Mouse (Mus musculus) heart, embryonic 15.5 days (tissue): Measurements from ENCODE around the gene Inhba. TPM values are rescaled to one million over a fixed set of nuclear protein-coding genes. Genes with fewer than 3 reads are reported as not detected.

ENCODE experiments used
- ATAC-seq: fragments of 200-750 bp; cut with Nextera tagmentation; replicated peaks from 2 replicates; pipeline ENCODE4 v1.8.0; 2017; ENCODE audit warnings: low read depth, moderate TSS enrichment; ENCODE audit not compliant: insufficient number of reproducible peaks, insufficient read depth, low FRiP score
- H3K27ac ChIP-seq: fragments of 300-500 bp; sonication (generic); 2 replicates; pipeline ENCODE4 v1.5.1; 2015; ENCODE audit warnings: mild to moderate bottlenecking, inconsistent platforms
- H3K27me3 ChIP-seq: fragments of 300-500 bp; sonication (generic); 2 replicates; pipeline ENCODE4 v1.6.1; 2015; ENCODE audit warnings: inconsistent platforms
- H3K36me3 ChIP-seq: fragments of 300-500 bp; sonication (generic); 2 replicates; pipeline ENCODE4 v1.6.1; 2015; ENCODE audit warnings: mild to moderate bottlenecking, inconsistent platforms
- H3K4me1 ChIP-seq: fragments of 300-500 bp; sonication (generic); replicated peaks from 2 replicates; pipeline ENCODE4 v1.6.1; 2015; ENCODE audit warnings: inconsistent platforms
- H3K4me2 ChIP-seq: fragments of 300-500 bp; sonication (generic); 2 replicates; pipeline ENCODE4 v1.6.1; 2015; ENCODE audit warnings: inconsistent platforms, mild to moderate bottlenecking, moderate library complexity
- H3K4me3 ChIP-seq: fragments of 300-500 bp; sonication (generic); 2 replicates; pipeline ENCODE4 v1.5.1; 2015; ENCODE audit warnings: mild to moderate bottlenecking, inconsistent platforms
- H3K9ac ChIP-seq: fragments of 300-500 bp; sonication (generic); 2 replicates; pipeline ENCODE4 v1.6.1; 2015; ENCODE audit warnings: mild to moderate bottlenecking, inconsistent platforms
- H3K9me3 ChIP-seq: fragments of 300-500 bp; sonication (generic); replicated peaks from 2 replicates; pipeline ENCODE4 v1.6.1; 2016; ENCODE audit warnings: inconsistent platforms
- WGBS: fragments of 180-500 bp; shearing (Covaris S2); methylation state at CpG from one replicate; pipeline ENCODE4 v1.1.7; 2015; ENCODE audit warnings: mixed read lengths; 5-methylcytosine and 5-hydroxymethylcytosine counted together
- polyA plus RNA-seq: library from polyadenylated mRNA; unstranded; fragments of >200 nt; fragmentation: Nextera tagmentation; extraction: Ambion mirVana; gene quantifications from 2 replicates; pipeline ENCODE4 v1.2.1, GENCODE M21; 2015

Gene Inhba
- polyA plus RNA-seq = 12.5 TPM in 2 replicates

- ATAC-seq = 0 out of 2 replicates have a peak, but pooled peaks have one; percentile 44
- H3K36me3 ChIP-seq = no peaks in the 10 kb centered on the region
- peak within 1 kb of the TSS; percentile 63 for H3K4me3 ChIP-seq
- peaks cover 9% of the 10 kb centered on the region for H3K4me1 ChIP-seq
- peak within 1 kb of the TSS; percentile 62 for H3K27ac ChIP-seq
- H3K9me3 ChIP-seq = no peaks in the 10 kb centered on the region
- H3K9ac ChIP-seq = peak within 1 kb of the TSS; percentile 69
- peak within 1 kb of the TSS; percentile 94 for H3K4me2 ChIP-seq
- WGBS = 11% methylated on average over 31 of the region's 31 CpGs
- H3K27me3 ChIP-seq = peaks cover 8% of the 10 kb centered on the region; the same call in 1 of the 2 replicates
These were observed at the start of gene Inhba for GRCm38 (mm10) chr13:16011372-16012242. Gene Inhba (plus strand): TSS chr13:16011851.

- Histone ChIP-seq H3K4me2 (no peak overlapping the region), H3K9ac (no peak overlapping the region), H3K9me3 (no peaks in the 10 kb centered on the region), H3K27ac (no peak overlapping the region), H3K4me3 (no peak overlapping the region), H3K4me1 (no peaks in the 10 kb centered on the region), H3K27me3 (no peaks in the 10 kb centered on the region), H3K36me3 (no peaks in the 10 kb centered on the region)
- 74% methylated on average over 1 of the region's 1 CpGs for WGBS
- ATAC-seq = no peak
These were observed 35.1 kb upstream of the Inhba start for GRCm38 (mm10) chr13:15976584-15976983.

- Histone ChIP-seq H3K4me3 (no peak overlapping the region), H3K4me2 (no peak overlapping the region), H3K27ac (no peak overlapping the region), H3K9me3 (no peaks in the 10 kb centered on the region), H3K36me3 (no peaks in the 10 kb centered on the region), H3K4me1 (no peaks in the 10 kb centered on the region), H3K27me3 (no peaks in the 10 kb centered on the region), H3K9ac (no peak overlapping the region)
- 61% methylated on average over 3 of the region's 3 CpGs for WGBS
- ATAC-seq = no peak
These were observed 32.1 kb upstream of the Inhba start for GRCm38 (mm10) chr13:15979551-15979950.

- Histone ChIP-seq H3K36me3 (no peaks in the 10 kb centered on the region), H3K4me3 (no peak overlapping the region), H3K4me2 (no peak overlapping the region), H3K27me3 (no peaks in the 10 kb centered on the region), H3K4me1 (no peaks in the 10 kb centered on the region), H3K9ac (no peak overlapping the region), H3K27ac (no peak overlapping the region), H3K9me3 (no peaks in the 10 kb centered on the region)
- 69% methylated on average over 3 of the region's 3 CpGs for WGBS
- ATAC-seq = no peak
These were observed 29.6 kb upstream of the Inhba start for GRCm38 (mm10) chr13:15982041-15982440.

GRCm38 (mm10) chr13:15985761-15986160, 25.9 kb upstream of the Inhba start:
- Histone ChIP-seq H3K4me3 (no peak overlapping the region), H3K9me3 (no peaks in the 10 kb centered on the region), H3K9ac (no peak overlapping the region), H3K27ac (no peak overlapping the region), H3K36me3 (no peaks in the 10 kb centered on the region), H3K27me3 (no peaks in the 10 kb centered on the region), H3K4me1 (no peaks in the 10 kb centered on the region), H3K4me2 (no peak overlapping the region)
- 76% methylated on average over 2 of the region's 2 CpGs for WGBS
- ATAC-seq = no peak

GRCm38 (mm10) chr13:15986172-15986571, 25.5 kb upstream of the Inhba start:
- H3K9me3 ChIP-seq = no peaks in the 10 kb centered on the region
- ATAC-seq = no peak
- no peak overlapping the region for H3K27ac ChIP-seq
- H3K4me3 ChIP-seq = no peak overlapping the region
- H3K4me1 ChIP-seq = no peaks in the 10 kb centered on the region
- no peak overlapping the region for H3K9ac ChIP-seq
- no peaks in the 10 kb centered on the region for H3K36me3 ChIP-seq
- WGBS = 89% methylated on average over 4 of the region's 4 CpGs
- H3K27me3 ChIP-seq = no peaks in the 10 kb centered on the region
- no peak overlapping the region for H3K4me2 ChIP-seq

- 56% methylated on average over 2 of the region's 2 CpGs for whole genome bisulfite sequencing
- Histone ChIP-seq H3K27me3 (no peaks in the 10 kb centered on the region), H3K4me1 (no peaks in the 10 kb centered on the region), H3K4me3 (no peak overlapping the region), H3K4me2 (no peak overlapping the region), H3K9me3 (no peaks in the 10 kb centered on the region), H3K36me3 (no peaks in the 10 kb centered on the region), H3K9ac (no peak overlapping the region), H3K27ac (no peak overlapping the region)
- no peak for ATAC-seq
These were observed 16.3 kb upstream of the Inhba start for GRCm38 (mm10) chr13:15995314-15995713.

GRCm38 (mm10) chr13:16005517-16005916, 6.1 kb upstream of the Inhba start:
- no peak for ATAC-seq
- 7% methylated on average over 4 of the region's 4 CpGs for WGBS
- no peaks in the 10 kb centered on the region for H3K4me1 ChIP-seq
- H3K4me3 ChIP-seq = no peak overlapping the region
- no peak overlapping the region for H3K9ac ChIP-seq
- H3K4me2 ChIP-seq = no peak overlapping the region
- H3K27me3 ChIP-seq = no peaks in the 10 kb centered on the region
- no peak overlapping the region for H3K27ac ChIP-seq
- H3K9me3 ChIP-seq = no peaks in the 10 kb centered on the region
- no peaks in the 10 kb centered on the region for H3K36me3 ChIP-seq

GRCm38 (mm10) chr13:16007748-16008147, 3.9 kb upstream of the Inhba start:
- no peak overlapping the region for H3K9ac ChIP-seq
- no peaks in the 10 kb centered on the region for H3K9me3 ChIP-seq
- H3K4me2 ChIP-seq = no peak overlapping the region
- WGBS = 71% methylated on average over 4 of the region's 4 CpGs
- H3K4me3 ChIP-seq = no peak overlapping the region
- no peaks in the 10 kb centered on the region for H3K36me3 ChIP-seq
- peaks cover 4% of the 10 kb centered on the region for H3K4me1 ChIP-seq
- no peak for ATAC-seq
- no peak overlapping the region for H3K27ac ChIP-seq
- no peaks in the 10 kb centered on the region for H3K27me3 ChIP-seq

GRCm38 (mm10) chr13:16008348-16008747, 3.3 kb upstream of the Inhba start:
- Histone ChIP-seq H3K9me3 (no peaks in the 10 kb centered on the region), H3K4me2 (no peak overlapping the region), H3K36me3 (no peaks in the 10 kb centered on the region), H3K27ac (no peak overlapping the region), H3K4me3 (no peak overlapping the region), H3K9ac (no peak overlapping the region), H3K4me1 (peaks cover 6% of the 10 kb centered on the region), H3K27me3 (no peaks in the 10 kb centered on the region)
- ATAC-seq = no peak
- 43% methylated on average over 1 of the region's 1 CpGs for WGBS

GRCm38 (mm10) chr13:16009766-16010465, 1.7 kb upstream of the Inhba start:
- no peak overlapping the region for H3K27ac ChIP-seq
- ATAC-seq = no peak
- WGBS = 86% methylated on average over 8 of the region's 8 CpGs

More at GRCm38 (mm10) chr13:16009766-16010465, 1.7 kb upstream of the Inhba start:
- Histone ChIP-seq H3K4me2 (no peak overlapping the region), H3K9me3 (no peaks in the 10 kb centered on the region), H3K27me3 (no peaks in the 10 kb centered on the region), H3K9ac (no peak overlapping the region), H3K4me3 (no peak overlapping the region), H3K4me1 (peaks cover 6% of the 10 kb centered on the region), H3K36me3 (no peaks in the 10 kb centered on the region)
